Mouse (Mus musculus) induced T-regulatory cell, adult 2 months (primary cell): ENCODE measurements around the gene Cadm3.
"Not testable (repeated sequence)": the region's sequence is repeated elsewhere in the genome, so short reads cannot be mapped to it uniquely, and the experiment has no call there.

Source experiments
- DNase-seq: peaks from one replicate; pipeline ENCODE4 v3.0.0-alpha.2; 2012; ENCODE audit warnings: low read depth

The Cadm3 gene

GRCm38 (mm10) chr1:173322249-173322627 lies 45.3 kb downstream of the Cadm3 start:
- no peak for DNase-seq

GRCm38 (mm10) chr1:173321593-173322248 lies 45.8 kb downstream of the Cadm3 start:
- DNase-seq, result no peak

GRCm38 (mm10) chr1:173317925-173318477 lies 49.5 kb downstream of the Cadm3 start:
- no peak for DNase-seq

GRCm38 (mm10) chr1:173315725-173316124 lies 51.8 kb downstream of the Cadm3 start:
- no peak for DNase-seq

GRCm38 (mm10) chr1:173313535-173314050 lies 53.9 kb downstream of the Cadm3 start:
- not testable (repeated sequence) for DNase-seq

- not testable (repeated sequence) for DNase-seq
Observed at GRCm38 (mm10) chr1:173302795-173303194, 64.7 kb downstream of the Cadm3 start.
